Mouse (Mus musculus) thymus, postnatal 25 days (tissue): ENCODE measurements around the gene Zfp574.

Source experiments
- DNase-seq: peaks from one replicate; pipeline ENCODE4 v3.0.0; 2022

The Zfp574 gene

GRCm38 (mm10) chr7:25073924-25074323 lies 1.6 kb downstream of the Zfp574 start:
- no peak for DNase-seq

GRCm38 (mm10) chr7:25076296-25076662 lies 3.9 kb downstream of the Zfp574 start:
- DNase-seq: no peak

GRCm38 (mm10) chr7:25076663-25077413 lies 4.5 kb downstream of the Zfp574 start:
- peak; percentile 95 for DNase-seq

- DNase-seq: no peak
Observed at GRCm38 (mm10) chr7:25077414-25077755, 5.0 kb downstream of the Zfp574 start.

GRCm38 (mm10) chr7:25079496-25080026 lies 7.2 kb downstream of the Zfp574 start:
- DNase-seq: no peak

- DNase-seq: no peak
Observed at GRCm38 (mm10) chr7:25080431-25080830, 8.1 kb downstream of the Zfp574 start.

GRCm38 (mm10) chr7:25082510-25082909 lies 10.1 kb downstream of the Zfp574 start:
- DNase-seq: peak; percentile 53

GRCm38 (mm10) chr7:25084621-25085020 lies 12.3 kb downstream of the Zfp574 start:
- DNase-seq: no peak

GRCm38 (mm10) chr7:25086656-25087055 lies 14.3 kb downstream of the Zfp574 start:
- no peak for DNase-seq

GRCm38 (mm10) chr7:25087256-25087912 lies 15.0 kb downstream of the Zfp574 start:
- no peak for DNase-seq

- DNase-seq: no peak
Observed at GRCm38 (mm10) chr7:25087972-25088371, 15.6 kb downstream of the Zfp574 start.

- DNase-seq: no peak
Observed at GRCm38 (mm10) chr7:25088531-25088930, 16.2 kb downstream of the Zfp574 start.

GRCm38 (mm10) chr7:25088968-25089367 lies 16.6 kb downstream of the Zfp574 start:
- no peak for DNase-seq

- no peak for DNase-seq
Observed at GRCm38 (mm10) chr7:25089875-25090274, 17.5 kb downstream of the Zfp574 start.

- no peak for DNase-seq
Observed at GRCm38 (mm10) chr7:25098169-25098568, 25.8 kb downstream of the Zfp574 start.

- no peak for DNase-seq
Observed at GRCm38 (mm10) chr7:25099581-25099980, 27.2 kb downstream of the Zfp574 start.

- DNase-seq: peak; percentile 88
Observed at GRCm38 (mm10) chr7:25105411-25106160, 33.2 kb downstream of the Zfp574 start.

GRCm38 (mm10) chr7:25106790-25107502 lies 34.6 kb downstream of the Zfp574 start:
- no peak for DNase-seq

- no peak for DNase-seq
Observed at GRCm38 (mm10) chr7:25109355-25109754, 37.0 kb downstream of the Zfp574 start.

- DNase-seq: no peak
Observed at GRCm38 (mm10) chr7:25110336-25110735, 38.0 kb downstream of the Zfp574 start.

GRCm38 (mm10) chr7:25112178-25112955 lies 40.0 kb downstream of the Zfp574 start:
- DNase-seq: no peak

GRCm38 (mm10) chr7:25112956-25113603 lies 40.7 kb downstream of the Zfp574 start:
- no peak for DNase-seq
